Mouse (Mus musculus) kidney, adult 11 months (tissue): Measurements from ENCODE around the gene Krt39.

Experiments used
- DNase-seq: peaks from one replicate; pipeline ENCODE4 v3.0.0; 2022

Gene Krt39

GRCm38 (mm10) chr11:99521288-99521860 lies at the start of gene Krt39:
Gene Krt39, minus strand, starts transcription at chr11:99521338.
- peak; percentile 8 for DNase-seq

- no peak for DNase-seq
Observed at GRCm38 (mm10) chr11:99566530-99566929, 45.4 kb upstream of the Krt39 start, which contains the start of gene Krtap3-1. Gene Krtap3-1, minus strand, starts transcription at chr11:99566630.

- no peak for DNase-seq
Observed at GRCm38 (mm10) chr11:99562580-99562979, 41.4 kb upstream of the Krt39 start.

- no peak for DNase-seq
Observed at GRCm38 (mm10) chr11:99559366-99559765, 38.2 kb upstream of the Krt39 start, which contains the start of gene Gm11939. Gene Gm11939, minus strand, starts transcription at chr11:99559466.

GRCm38 (mm10) chr11:99557976-99558745 lies 37.0 kb upstream of the Krt39 start:
- DNase-seq, result no peak

- DNase-seq, result no peak
Observed at GRCm38 (mm10) chr11:99556753-99557152, 35.6 kb upstream of the Krt39 start, which contains the start of gene Krtap3-2. Gene Krtap3-2, minus strand, starts transcription at chr11:99556853.

- DNase-seq, result no peak
Observed at GRCm38 (mm10) chr11:99556195-99556594, 35.1 kb upstream of the Krt39 start.

- no peak for DNase-seq
Observed at GRCm38 (mm10) chr11:99550765-99551164, 29.6 kb upstream of the Krt39 start, which contains the start of gene Krtap3-3. Gene Krtap3-3, minus strand, starts transcription at chr11:99550865.

- DNase-seq, result no peak
Observed at GRCm38 (mm10) chr11:99547892-99548291, 26.8 kb upstream of the Krt39 start.

GRCm38 (mm10) chr11:99539721-99540120 lies 18.6 kb upstream of the Krt39 start:
- DNase-seq, result no peak

GRCm38 (mm10) chr11:99514098-99514497 lies 7.0 kb downstream of the Krt39 start:
- peak; percentile 7 for DNase-seq

- DNase-seq, result no peak
Observed at GRCm38 (mm10) chr11:99500095-99500805, 20.9 kb downstream of the Krt39 start.

GRCm38 (mm10) chr11:99496460-99496859 lies 24.7 kb downstream of the Krt39 start:
- DNase-seq, result no peak

- no peak for DNase-seq
Observed at GRCm38 (mm10) chr11:99494741-99495140, 26.4 kb downstream of the Krt39 start.

- no peak for DNase-seq
Observed at GRCm38 (mm10) chr11:99493574-99493850, 27.6 kb downstream of the Krt39 start.

- DNase-seq, result peak; percentile 17
Observed at GRCm38 (mm10) chr11:99492733-99493573, 28.2 kb downstream of the Krt39 start, which contains the start of gene Krt23. Gene Krt23, minus strand, starts transcription at chr11:99493137.

GRCm38 (mm10) chr11:99491040-99491439 lies 30.1 kb downstream of the Krt39 start:
- no peak for DNase-seq

GRCm38 (mm10) chr11:99490624-99491023 lies 30.5 kb downstream of the Krt39 start:
- DNase-seq, result no peak

- no peak for DNase-seq
Observed at GRCm38 (mm10) chr11:99489233-99489632, 31.9 kb downstream of the Krt39 start.

GRCm38 (mm10) chr11:99474981-99475380 lies 46.2 kb downstream of the Krt39 start:
- no peak for DNase-seq

- no peak for DNase-seq
Observed at GRCm38 (mm10) chr11:99473433-99473832, 47.7 kb downstream of the Krt39 start.

- no peak for DNase-seq
Observed at GRCm38 (mm10) chr11:99472405-99472804, 48.7 kb downstream of the Krt39 start.

GRCm38 (mm10) chr11:99471946-99472345 lies 49.2 kb downstream of the Krt39 start:
- no peak for DNase-seq
